Mouse (Mus musculus) kidney, postnatal 25 days (tissue): ENCODE data around the gene Bpifb5.
"Not testable (repeated sequence)": the region's sequence is repeated elsewhere in the genome, so short reads cannot be mapped to it uniquely, and the experiment has no call there.

Source experiments
- DNase-seq, 2 experiments: peaks; one replicate each; pipeline ENCODE4 v3.0.0; 2021; ENCODE audit warnings: mixed read lengths in 2 of 2

Bpifb5 gene

DNA sequence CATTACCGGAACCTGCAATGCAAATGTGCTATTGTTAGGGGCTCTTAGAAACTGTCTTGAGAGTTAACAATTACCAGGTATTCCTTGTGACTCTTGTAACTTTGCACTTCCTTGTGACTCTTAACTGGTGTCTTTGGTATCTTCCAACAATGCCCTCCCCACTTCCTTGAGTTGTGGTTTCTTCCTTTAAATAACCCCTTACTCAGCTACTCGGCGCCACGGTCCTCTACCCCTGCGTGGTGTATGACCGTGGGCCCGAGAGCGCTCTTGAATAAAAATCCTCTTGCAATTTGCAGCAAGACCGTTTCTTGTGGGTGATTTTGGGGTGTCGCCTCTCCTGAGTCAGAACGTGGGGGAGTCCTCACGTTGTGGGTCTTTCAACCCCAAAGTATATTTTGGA, 19.2 kb downstream of the Bpifb5 start:
- DNase-seq, result not testable (repeated sequence)

DNA sequence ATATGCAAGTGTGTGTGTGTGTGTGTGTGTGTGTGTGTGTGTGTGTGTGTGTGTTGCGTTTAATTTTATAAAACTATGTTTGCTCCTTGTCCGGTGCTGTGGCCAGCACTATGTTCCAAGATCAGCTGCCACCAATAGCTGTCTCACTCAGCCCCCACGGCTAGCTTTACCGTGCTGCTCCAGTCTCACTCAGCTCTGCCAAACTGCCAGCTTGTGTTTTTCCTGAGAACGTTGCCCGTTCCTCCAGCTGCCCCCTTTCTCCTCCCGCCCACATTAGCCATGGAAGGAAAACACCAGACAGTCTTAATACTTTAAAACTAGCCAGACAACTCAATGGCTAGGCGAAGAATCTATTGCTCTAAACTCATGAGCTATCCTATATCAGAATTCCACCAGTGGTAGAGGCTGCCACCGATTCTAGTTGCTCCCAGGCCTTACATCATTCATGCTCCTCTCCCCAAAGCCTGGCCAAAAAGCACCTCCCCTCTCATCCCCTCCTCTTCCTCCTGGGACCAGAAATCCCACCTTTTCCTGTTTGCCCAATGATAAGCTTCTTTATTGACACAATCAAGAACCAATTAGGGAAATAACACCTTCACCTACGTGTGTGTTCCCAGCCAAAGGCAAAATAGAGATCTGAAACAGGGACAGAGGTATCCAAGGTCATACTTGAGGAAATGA, 20.0 kb downstream of the Bpifb5 start:
- no peak for DNase-seq

DNA sequence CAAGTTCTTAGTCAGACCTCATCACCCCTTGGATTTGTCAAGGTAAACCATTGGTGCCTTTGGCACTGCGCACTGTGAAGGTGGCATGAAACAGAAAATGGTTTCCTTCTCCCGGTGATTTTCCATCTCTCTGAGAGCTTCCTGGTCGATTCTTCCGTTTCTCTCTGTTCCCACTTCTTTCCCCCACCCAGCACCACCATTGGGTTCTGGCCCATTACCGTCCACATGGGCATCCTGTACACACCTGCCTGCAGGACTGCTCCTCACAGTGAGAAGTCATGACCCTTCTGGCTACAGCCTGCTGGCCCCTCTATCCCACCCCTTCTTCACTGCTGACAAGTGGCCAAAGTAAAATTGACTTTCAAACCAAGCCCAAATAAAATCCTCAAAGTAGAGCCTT, 21.8 kb downstream of the Bpifb5 start:
- DNase-seq, result no peak

DNA sequence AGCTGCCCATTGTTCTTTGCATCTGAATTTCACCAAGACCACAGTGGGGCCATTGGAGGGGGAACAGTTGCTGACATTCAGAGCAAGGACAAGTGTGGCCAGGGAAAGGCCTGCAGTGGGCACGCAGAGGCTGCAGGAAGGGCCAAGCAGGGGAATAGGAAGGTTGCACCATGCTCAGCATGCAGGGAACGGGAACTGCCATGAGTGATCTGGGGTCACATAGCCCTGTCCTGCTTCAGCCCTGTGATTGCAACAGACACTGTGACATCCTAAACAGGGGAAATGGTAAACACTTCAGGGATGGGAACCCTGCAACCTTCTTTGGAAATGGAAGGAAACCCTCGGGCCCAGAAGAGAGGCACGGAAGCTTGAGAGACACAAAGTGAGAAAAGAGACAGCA, 31.7 kb downstream of the Bpifb5 start:
- DNase-seq, result not testable (repeated sequence)

DNA sequence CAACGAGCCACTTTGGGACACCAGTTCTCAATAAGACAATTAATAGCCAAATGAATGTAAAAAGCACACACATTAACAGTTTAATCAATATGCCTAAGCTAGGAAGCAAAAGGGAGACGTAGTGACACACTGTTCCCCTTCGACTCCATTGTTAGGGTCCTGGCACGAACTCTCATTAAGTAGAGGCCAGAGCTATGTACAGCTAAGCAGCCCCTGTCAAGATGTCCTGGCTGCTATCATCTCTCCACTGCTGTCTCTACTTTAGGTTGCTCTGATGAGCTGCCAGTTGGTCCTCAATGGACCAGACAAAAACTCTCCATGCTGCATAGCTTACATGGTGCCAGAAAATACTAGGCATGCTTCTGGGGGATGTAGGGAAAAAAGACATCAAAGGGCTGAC, 32.2 kb downstream of the Bpifb5 start:
- DNase-seq, result no peak

DNA sequence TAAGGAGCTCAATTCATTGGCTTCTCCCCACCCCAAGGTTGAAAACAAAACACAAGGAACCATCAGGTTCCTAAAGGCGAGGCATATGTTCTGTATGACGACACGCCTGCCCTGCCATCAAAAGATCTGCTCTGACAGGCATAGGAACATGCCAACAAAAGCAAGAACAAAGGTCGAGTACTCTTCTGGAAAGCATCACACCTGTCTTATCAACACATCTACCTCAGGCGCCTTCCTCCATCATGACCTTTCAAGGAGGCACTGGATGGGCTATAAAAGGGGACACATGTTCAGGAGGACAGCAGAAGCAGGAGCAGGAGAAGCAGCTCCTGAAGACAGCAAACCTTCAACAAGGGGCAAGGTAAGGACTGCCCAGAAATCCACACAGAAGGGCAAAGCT, 34.0 kb downstream of the Bpifb5 start, which contains the start of gene Bpifb9a:
Gene Bpifb9a, plus strand, starts transcription at position 301 of the 400 bp plus-strand sequence.
- not testable (repeated sequence) for DNase-seq

DNA sequence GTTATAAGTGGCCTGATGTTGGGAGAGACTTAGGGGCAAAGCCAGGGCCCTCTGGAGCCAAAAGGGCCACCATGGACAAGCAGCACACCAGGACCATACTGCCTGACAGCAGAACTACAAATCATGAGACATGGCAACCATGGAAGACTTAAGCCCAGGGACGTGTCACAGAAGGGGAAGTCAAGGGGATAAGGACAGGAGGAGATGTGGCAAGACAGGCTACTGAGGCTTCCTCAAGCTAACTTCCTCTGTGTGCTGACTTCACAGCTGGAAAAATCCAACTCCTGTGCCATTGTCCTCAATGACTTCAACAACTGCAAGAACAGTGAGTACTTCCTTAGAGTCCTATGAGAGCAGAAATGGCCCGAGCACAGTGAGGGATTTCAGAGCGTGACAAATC, 40.9 kb downstream of the Bpifb5 start:
- not testable (repeated sequence) for DNase-seq
